Mouse (Mus musculus) heart, embryonic 13.5 days (tissue): ENCODE measurements at regions not wholly inside any gene's neighbourhood (a gene's known extent, or its start where the extent isn't known, plus 50 kb on each side); places are given as distances from the start of the nearest gene placed in this dataset.

ENCODE experiments used
- ATAC-seq: fragments of 200-750 bp; cut with Nextera tagmentation; 2 replicates; pipeline ENCODE4 v1.8.0; 2017; ENCODE audit warnings: moderate TSS enrichment; ENCODE audit not compliant: insufficient number of reproducible peaks, low FRiP score, low TSS enrichment; ENCODE audit errors: extremely low read depth
- H3K27ac ChIP-seq: fragments of 300-500 bp; sonication (generic); replicated peaks from 2 replicates; pipeline ENCODE4 v1.5.1; 2015; ENCODE audit warnings: moderate library complexity, mild to moderate bottlenecking, inconsistent platforms
- H3K27me3 ChIP-seq: fragments of 300-500 bp; sonication (generic); replicated peaks from 2 replicates; pipeline ENCODE4 v1.6.1; 2015; ENCODE audit warnings: mild to moderate bottlenecking, inconsistent platforms
- H3K36me3 ChIP-seq: fragments of 300-500 bp; sonication (generic); 2 replicates; pipeline ENCODE4 v1.6.1; 2015; ENCODE audit warnings: mild to moderate bottlenecking, inconsistent platforms
- H3K4me1 ChIP-seq: fragments of 300-500 bp; sonication (generic); 2 replicates; pipeline ENCODE4 v1.6.1; 2015; ENCODE audit warnings: inconsistent platforms
- H3K4me2 ChIP-seq: fragments of 300-500 bp; sonication (generic); 2 replicates; pipeline ENCODE4 v1.6.1; 2015; ENCODE audit warnings: inconsistent platforms, mild to moderate bottlenecking, moderate library complexity
- H3K4me3 ChIP-seq: fragments of 300-500 bp; sonication (generic); 2 replicates; pipeline ENCODE4 v1.5.1; 2015; ENCODE audit warnings: moderate library complexity, mild to moderate bottlenecking, inconsistent platforms
- H3K9ac ChIP-seq: fragments of 300-500 bp; sonication (generic); 2 replicates; pipeline ENCODE4 v1.6.1; 2015; ENCODE audit warnings: inconsistent platforms, mild to moderate bottlenecking, moderate library complexity
- H3K9me3 ChIP-seq: fragments of 300-500 bp; sonication (generic); 2 replicates; pipeline ENCODE4 v1.6.1; 2016; ENCODE audit warnings: inconsistent platforms
- WGBS: fragments of 180-500 bp; shearing (Covaris S2); methylation state at CpG from one replicate; pipeline ENCODE4 v1.1.7; 2015; ENCODE audit warnings: mixed read lengths; 5-methylcytosine and 5-hydroxymethylcytosine counted together

DNA sequence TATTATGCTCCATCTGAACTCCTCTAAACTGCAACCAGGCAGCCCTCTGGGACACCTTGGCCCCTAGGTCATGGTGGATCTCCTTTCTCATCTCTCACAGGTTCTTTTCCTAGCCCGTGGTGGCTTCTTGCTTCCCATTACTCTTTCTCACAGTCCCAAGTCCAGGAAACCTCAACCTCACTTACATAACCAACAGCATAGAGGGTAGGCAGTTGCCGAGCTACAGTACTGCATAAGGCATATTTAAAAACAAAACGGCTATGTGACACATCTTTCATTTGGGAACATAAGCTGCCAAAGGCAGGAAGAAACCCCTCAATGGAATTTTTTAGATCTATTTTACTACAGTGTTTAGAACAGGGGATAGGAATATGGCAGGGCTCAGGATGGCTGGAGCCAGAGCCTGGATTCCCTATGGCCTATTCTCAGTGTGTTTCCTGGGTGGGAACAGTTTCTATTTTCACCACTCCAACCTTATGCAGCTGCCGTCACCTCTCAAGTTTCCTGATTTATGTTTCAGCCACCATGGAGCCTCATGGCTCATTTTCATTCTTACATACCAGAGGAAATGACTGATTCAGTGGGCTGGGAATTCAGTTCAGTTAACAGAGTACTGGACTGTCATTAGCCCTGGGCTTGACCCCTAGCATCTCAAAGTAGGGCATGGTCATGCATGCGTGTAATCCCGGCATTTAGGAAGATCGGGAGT lies 726.9 kb upstream of the Lrrc6 start:
- H3K9me3 ChIP-seq: no peaks in the 10 kb centered on the region
- 68% methylated on average over 7 of the region's 7 CpGs for WGBS
- no peaks in the 10 kb centered on the region for H3K36me3 ChIP-seq
- no peak overlapping the region for H3K9ac ChIP-seq
- ATAC-seq: no peak
- no peak overlapping the region for H3K4me3 ChIP-seq
- peaks cover 18% of the 10 kb centered on the region for H3K4me1 ChIP-seq
- H3K27ac ChIP-seq: peak overlapping the region; percentile 6; the same call in 1 of the 2 replicates
- H3K4me2 ChIP-seq: no peak overlapping the region
- H3K27me3 ChIP-seq: no peaks in the 10 kb centered on the region

DNA sequence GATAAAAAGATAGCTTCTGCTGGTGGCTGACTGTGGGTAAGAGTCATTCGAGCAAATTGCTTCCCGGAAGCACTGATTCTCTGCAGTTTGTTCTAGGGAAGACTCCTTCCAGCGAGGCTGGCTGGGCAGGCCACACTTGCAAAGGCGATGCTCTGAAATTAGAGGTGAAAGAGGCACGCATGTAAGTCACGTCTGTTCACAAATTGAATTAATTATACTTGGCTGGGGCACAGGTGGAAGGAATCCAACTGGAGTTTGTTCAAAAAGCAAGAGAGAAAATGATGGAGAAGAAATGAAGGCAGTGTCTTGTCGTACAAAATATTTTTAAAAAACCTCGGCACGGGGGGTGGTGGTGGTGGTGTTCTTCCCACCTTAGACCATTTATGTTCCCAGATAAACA lies 726.2 kb upstream of the Lrrc6 start:
- 80% methylated on average over 9 of the region's 9 CpGs for WGBS
- Histone ChIP-seq H3K27me3 (no peaks in the 10 kb centered on the region), H3K4me1 (peaks cover 18% of the 10 kb centered on the region), H3K9me3 (no peaks in the 10 kb centered on the region), H3K4me2 (no peak overlapping the region), H3K36me3 (no peaks in the 10 kb centered on the region), H3K4me3 (no peak overlapping the region), H3K9ac (no peak overlapping the region), H3K27ac (no peak overlapping the region)
- ATAC-seq: no peak
